Mouse (Mus musculus): ENCODE measurements around the gene Abhd14a. TPM values are rescaled to one million over a fixed set of nuclear protein-coding genes. Genes with fewer than 3 reads are reported as not detected.
A peak's percentile ranks its signal among the peaks of the same experiment; 100 is the strongest.

Gene Abhd14a
- total RNA-seq, 2 experiments from 2014 or later, result 21.9 to 22.0 TPM

DNA sequence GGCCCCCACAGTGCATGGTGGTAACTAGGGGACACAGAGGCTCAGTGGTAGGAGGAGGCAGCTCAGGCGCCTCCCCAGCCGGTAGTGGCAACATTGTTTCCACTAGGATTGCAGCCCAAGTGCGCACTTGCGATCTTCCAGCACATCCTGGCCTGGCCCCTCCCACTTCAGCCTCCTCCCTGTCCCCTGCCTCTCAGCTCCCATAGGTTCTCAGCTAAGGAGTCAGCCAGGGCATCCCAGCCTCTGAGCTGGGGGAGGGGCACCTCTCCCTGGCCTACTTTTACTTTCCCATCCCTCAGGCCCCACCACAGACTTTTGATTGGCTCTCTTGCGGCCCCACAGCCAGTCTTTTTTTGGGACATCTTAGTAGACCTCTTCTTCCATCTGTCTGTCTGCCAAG, 24.4 kb upstream of the Abhd14a start:
- peak; percentile 71 to 72 for DNase-seq
- intact Hi-C loops (cut with DNase I), result no loop called here

DNA sequence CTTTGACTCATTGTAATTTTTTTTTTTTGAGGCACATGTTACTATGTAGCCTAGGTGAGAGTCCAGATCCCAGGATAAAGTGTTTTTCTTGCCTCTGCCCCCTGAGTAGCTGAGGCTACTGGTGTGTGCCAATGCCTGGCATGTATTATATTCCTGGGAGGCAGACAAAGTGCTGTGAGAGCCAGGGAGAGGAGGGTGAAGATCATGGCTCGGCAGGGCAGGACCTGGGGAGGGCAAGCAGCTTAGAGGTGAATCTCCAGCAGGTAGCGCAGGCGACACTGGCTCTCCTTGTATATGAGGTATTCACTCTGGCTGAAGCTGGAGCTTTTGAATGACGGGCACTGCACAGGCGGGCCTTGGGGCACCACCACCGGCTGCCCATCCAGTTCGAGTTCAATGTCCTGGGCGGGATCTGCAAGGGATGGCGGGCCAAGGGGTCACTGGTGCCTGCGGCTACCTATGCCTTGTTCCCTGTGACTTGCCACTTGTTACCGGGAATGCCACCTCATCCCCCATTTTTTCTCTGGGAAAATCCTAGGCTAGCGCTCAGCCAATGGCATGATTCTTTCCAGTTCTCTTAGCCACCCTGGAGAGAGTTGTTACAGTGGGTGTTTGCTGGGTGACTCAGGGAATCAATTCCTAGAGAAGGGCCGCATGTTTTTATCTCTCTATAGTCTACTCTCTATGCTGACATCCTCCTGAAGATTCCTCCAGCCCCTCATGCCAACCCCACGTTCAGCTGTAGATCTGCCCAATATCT, 23.7 kb upstream of the Abhd14a start:
- intact Hi-C loops (cut with DNase I), result no loop called here
- peak; percentile 1 to 2 for DNase-seq

DNA sequence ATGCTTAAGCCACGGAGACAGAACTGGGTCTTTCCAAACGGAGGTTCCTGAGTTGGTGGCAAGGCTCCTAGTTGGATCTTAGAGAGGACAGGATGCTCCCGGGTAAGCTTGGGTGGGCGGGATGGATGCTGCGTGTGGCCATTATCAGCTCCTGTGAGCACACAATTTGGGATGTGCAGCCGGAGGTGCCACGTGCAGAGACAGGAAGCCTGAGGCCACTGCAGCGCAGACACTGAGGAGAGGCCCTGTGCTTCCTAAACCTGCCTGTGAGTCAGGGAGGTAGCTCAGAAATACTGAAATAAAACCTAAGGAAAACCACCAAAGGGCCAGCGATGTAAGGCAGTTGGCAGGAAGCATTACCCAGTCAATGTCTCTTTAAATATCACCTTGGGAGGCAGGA, 22.3 kb upstream of the Abhd14a start:
- intact Hi-C loops (cut with DNase I), result no loop called here
- DNase-seq, result no peak

DNA sequence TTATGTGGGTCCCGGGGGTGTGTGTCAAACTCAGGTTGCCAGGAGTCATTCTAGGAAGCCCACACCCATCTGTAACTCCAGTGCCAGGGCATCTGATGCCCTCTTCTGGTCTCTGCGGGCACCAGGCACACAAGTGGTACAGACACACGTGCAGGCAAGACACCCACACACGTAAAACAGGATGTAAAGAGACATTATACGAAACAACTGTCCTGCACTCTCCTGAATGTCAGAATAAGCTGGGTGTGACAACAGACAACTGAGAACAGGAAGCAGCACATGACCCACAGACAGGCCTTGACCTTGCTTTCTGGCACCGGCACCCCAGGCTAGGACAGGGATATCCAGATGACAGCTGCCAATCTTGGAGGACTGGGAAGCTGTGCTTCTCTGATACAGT, 21.8 kb upstream of the Abhd14a start:
- DNase-seq, result no peak
- intact Hi-C loops (cut with DNase I), result no loop called here

DNA sequence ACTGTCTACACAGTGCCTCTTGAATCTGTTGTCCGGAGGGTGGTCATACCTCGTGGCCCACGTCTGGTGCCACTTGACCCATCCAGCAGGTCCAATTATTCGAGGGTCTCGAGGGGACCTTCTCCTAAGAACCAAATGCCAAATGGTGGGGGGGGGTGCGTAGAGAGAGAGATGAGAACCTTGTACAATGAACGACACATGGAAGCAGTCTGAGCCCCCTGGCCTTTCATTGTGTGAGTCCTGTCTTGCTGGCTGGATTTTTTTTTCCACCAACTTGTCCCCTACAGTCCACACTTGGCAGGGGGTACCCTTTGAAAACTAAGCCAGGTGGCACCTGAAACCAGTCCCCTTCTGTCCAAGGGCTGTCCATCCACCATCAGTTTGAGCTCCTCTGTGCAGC, 20.3 kb upstream of the Abhd14a start:
- no peak for DNase-seq
- intact Hi-C loops (cut with DNase I), result no loop called here

DNA sequence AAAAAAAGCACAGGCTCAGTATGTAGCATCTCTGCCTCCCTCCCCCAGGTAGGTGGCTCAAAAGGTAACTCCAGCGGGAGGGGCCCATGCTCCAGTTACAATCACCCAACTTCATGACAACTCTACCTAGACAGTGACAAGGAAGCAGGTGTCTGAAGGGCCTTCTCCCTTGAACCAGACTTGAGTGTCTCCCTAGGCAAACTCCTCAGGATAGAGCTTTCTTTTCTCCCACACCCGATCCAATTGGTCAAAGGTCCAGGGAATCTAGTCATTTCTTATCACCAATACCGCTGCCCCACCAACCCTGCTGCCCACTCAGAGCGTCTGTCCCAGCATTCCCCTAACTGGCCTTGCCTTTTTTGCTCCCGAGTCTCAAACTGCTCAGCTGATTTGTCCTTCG, 19.2 kb upstream of the Abhd14a start:
- intact Hi-C loops (cut with DNase I), result no loop called here
- no peak for DNase-seq

DNA sequence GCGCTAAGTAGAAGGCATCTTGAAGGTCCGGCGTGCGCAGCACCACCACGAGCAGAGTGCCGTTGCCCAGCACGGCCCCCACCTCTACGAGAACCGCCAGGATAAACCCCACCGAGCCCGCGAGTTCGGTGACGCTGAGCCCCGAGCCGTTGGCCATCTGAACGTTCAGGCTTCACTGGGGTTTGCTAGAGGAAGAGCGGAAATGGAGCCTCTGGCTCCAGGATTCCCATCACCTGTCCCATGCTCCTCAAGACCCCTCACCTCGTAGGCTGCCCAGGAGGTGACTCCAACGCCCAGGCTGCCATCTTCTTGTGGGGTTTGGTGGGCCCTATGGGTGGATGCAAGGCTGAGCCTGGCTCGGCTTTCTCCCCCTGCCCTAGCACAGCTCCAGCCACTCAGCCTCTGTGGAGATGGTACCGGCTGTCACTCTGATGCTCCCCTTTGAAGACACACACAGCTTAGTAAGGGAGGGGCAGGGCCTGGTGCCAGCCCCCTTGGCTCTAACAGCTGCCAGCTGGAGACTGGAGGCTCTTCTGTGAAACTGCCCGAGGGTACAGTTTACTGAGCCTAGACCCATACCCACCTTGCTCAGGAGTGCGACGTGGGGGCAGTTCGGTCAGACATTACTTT, 18.2 kb upstream of the Abhd14a start, which contains the start of gene Gpr62:
Gene Gpr62 (minus strand): TSS at position 368 of the 630 bp plus-strand sequence.
- intact Hi-C loops (cut with DNase I), result no loop called here
- no peak for DNase-seq

DNA sequence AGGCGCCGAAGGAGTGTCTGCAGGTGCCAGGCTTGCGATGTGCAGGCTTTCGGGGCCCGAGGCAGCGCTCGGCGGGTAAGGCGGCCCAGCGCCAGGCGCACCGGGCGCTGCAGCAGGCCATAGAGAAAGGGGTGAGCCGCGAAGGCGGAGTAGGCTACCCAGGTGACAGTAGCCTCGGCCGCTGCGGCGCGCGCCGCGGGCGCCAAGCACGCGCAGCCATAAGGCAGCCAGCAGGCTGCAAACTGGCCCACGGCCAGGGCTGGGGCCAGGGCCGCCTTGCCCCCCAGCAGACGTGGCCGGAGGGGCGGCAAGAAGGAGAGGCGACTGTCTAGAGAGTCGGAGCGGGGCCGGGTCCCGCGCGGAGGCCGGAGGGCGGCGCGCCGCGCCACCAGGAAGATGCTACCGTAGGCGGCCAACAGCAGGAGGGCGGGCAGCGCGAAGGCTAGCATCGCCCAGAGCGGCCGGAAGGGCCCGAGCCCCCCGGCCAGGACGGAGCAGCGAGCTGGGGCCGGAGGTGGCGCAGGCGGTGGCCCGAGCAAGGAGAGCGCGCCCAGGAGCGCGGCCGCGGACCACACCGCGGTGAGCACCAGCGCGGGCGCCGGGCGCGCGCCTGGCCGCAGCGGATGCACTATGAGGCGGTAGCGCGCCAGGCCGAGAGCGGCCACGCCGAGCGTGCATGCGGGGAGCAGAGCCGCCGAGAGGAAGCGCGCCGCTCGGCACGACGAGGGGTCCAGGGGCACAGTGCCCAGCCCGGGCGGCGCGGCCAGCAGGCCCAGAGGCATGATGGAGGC, 17.5 kb upstream of the Abhd14a start:
- peak; percentile 71 to 73 for DNase-seq
- intact Hi-C loops (cut with DNase I), result no loop called here

DNA sequence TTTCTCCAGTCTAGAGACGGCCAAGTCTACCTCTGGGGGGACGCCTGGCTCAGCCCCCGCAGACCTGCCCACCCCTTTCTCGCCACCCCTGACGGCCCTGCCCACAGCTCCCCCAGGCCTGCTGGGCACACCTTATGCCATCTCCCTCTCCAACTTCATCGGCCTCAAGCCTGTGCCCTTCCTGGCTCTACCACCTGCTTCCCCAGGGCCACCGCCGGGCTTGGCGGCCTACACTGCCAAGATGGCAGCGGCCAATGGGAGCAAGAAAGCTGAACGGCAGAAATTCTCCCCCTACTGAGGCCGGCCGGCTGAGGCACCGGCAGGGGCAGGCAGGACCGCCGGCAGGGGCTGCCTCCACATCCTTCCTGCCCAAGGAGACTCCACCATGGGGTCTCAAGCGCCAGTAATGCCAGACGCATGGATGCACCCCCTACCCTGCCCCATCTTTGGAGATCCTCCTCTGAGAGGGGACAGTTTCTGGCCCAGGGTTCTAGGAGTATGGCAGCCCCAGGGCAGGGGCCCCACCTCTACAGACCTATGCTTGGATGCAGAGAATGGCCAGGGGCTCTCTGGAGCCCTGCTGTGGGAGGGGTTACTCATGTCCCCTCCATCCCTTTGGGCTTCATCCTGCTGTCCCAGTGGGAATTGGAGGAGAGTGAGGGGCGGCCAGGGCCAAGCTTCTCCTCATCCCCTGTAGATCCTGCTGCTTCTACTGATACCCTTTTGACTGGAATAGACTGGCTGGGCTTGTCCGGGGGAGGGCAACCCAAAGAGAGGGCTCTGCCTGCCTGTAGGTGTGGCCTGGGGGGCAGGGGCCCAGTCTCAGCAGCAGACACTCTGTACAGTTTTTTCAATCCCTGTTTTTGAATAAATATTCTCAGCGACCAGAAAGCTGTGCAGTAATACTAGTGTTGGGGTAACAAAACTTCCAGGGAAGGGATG, 15.9 kb upstream of the Abhd14a start:
- intact Hi-C loops (cut with DNase I), result no loop called here
- no peak for DNase-seq

DNA sequence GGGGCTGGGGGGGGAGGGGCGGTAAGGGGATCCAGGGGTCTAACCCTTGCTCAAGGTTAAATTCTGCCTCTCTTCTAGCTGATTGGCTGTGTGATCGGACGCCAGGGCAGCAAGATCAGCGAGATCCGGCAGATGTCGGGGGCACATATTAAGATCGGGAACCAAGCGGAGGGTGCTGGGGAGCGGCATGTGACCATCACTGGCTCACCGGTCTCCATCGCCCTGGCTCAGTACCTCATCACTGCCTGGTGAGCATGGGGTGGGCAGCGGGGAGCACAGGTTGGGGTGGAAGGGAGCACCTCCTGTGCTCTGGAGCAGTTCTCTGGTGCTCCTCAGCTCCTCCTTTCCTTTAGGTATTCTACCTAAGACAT, 14.9 kb upstream of the Abhd14a start:
- DNase-seq, result no peak
- intact Hi-C loops (cut with DNase I), result no loop called here

DNA sequence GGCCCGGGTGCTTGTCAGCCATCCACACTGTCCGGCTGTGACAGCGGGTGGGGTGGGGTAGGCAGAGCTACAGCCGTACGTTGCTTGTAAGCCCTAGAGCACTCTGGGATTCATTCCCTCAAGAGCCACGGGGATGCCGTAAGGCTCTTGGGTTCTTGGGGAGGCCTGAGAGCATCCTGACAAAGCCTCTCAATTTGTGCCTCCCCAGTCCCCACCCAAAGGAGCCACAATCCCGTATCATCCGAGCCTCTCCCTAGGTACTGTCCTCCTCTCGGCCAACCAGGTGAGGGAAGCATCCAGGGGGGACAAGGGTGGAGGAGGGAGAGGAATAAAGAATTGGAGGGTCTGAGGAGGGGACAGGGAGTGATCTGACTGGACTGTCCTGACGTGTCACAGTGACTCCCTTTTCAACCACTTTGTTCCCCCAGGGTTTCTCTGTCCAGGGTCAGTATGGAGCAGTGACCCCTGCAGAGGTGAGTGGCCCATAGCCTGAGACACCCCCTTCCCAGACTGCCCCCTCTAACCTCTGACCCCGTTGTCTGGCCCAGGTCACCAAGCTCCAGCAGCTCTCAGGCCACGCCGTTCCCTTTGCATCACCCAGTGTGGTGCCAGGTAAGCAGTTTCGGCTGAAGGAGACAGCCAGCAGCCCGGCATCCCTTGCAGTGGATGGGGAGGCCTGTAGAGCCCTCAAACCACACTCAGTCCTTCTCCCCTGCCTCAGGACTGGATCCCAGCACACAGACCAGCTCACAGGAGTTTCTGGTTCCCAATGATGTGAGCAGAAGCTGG, 14.4 kb upstream of the Abhd14a start:
- no peak for DNase-seq
- intact Hi-C loops (cut with DNase I), result no loop called here

DNA sequence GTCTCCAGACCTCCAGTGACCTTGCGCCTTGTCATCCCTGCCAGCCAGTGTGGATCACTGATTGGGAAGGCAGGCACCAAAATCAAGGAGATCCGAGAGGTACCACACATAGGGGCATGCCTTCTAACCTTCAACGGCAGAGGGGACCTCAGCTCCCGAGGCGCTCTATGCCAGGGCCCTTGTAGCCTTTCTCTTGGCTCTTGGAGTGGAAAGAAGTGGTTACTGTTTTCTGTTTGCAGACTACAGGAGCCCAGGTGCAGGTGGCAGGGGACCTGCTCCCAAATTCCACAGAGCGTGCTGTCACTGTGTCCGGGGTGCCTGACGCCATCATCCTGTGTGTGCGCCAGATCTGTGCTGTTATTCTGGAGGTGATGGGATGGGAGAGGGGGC, 13.5 kb upstream of the Abhd14a start:
- intact Hi-C loops (cut with DNase I), result no loop called here
- no peak for DNase-seq

DNA sequence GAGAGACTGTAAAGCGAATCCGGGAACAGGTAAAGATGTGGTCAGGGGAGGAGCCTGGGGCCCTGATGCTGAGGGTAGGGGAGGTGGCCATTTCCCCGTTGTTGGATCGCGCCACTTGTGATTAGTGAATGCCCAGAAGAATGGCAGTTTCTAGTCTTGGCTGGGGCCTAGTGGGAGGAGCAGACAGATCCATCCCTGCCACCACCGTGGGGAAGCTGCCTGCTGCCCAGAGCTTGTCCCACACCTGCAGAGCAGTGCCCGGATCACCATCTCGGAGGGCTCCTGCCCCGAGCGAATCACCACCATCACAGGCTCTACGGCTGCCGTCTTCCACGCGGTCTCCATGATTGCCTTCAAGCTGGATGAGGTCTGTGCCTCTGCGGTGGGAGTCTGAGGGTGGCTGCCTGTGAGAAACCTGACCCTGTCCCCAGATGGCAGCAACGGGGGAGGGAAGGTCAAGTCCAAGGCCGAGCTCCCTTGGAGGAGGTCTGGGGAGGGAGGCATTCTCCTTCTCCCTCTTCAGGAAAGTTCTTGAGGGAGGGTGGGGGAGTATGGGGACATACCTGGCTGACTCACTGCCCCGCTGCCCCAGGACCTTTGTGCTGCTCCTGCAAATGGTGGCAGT, 13.0 kb upstream of the Abhd14a start:
- intact Hi-C loops (cut with DNase I), result no loop called here
- no peak for DNase-seq

DNA sequence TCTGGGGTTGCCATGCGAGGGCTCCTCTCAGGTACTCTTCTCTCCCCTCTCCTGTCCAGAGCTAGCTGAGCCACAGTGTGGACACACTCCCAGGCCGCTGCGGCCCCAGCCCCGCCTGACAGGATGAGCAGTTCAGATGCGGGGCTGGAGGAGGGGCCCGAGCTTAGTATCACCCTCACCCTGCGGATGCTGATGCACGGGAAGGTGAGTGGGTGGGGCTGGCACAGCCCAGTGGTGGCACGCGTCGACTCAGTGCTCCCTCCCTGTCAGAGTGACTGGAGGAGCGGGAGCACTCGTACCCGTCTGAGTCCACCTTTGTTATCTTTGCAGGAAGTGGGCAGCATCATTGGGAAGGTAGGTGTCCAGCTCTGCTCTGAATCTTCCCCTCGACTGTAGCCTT, 12.5 kb upstream of the Abhd14a start:
- DNase-seq, result no peak
- intact Hi-C loops (cut with DNase I), result no loop called here

DNA sequence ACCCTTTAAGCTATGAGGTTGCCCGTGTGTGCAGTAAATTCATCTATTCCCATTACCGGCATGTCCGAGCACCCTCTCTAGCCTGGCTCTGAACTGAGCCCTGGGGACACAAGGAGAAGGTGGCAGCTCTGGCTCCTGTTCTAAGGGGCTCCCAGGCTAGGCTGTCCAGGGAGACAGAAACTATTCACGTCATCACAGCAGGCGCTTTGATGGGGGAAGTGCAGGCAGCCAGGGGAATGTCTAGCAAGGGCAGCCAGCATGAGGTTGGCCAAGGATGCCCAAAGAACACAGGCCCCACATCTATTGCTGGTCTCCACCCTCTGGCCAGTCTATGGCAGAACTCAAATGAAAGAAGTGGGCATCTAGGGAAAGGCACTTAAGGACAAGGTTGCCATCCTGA, 10.4 kb upstream of the Abhd14a start:
- DNase-seq, result peak in 1 of 2 experiments; percentile 45
- intact Hi-C loops (cut with DNase I), result no loop called here

DNA sequence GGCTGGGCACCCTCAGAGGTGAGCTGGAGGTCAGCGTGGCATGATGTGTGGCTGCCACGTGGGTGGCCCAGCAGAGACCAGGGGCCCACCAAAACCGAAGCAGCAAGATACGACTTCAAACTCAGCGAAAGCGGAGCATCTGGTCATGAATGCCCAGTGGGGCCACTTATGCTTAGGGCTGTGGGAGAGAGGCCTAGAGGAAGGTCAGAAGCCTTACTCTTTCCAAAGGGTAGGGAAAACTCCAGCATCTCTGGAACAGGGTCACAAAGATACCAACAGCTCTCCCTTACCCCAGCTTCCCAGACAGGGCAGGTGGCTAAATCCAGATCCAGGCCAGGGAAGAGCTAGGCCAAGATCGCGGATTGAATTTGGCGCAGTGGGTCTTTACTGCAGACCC, 9.7 kb upstream of the Abhd14a start:
- intact Hi-C loops (cut with DNase I), result no loop called here
- DNase-seq, result no peak

DNA sequence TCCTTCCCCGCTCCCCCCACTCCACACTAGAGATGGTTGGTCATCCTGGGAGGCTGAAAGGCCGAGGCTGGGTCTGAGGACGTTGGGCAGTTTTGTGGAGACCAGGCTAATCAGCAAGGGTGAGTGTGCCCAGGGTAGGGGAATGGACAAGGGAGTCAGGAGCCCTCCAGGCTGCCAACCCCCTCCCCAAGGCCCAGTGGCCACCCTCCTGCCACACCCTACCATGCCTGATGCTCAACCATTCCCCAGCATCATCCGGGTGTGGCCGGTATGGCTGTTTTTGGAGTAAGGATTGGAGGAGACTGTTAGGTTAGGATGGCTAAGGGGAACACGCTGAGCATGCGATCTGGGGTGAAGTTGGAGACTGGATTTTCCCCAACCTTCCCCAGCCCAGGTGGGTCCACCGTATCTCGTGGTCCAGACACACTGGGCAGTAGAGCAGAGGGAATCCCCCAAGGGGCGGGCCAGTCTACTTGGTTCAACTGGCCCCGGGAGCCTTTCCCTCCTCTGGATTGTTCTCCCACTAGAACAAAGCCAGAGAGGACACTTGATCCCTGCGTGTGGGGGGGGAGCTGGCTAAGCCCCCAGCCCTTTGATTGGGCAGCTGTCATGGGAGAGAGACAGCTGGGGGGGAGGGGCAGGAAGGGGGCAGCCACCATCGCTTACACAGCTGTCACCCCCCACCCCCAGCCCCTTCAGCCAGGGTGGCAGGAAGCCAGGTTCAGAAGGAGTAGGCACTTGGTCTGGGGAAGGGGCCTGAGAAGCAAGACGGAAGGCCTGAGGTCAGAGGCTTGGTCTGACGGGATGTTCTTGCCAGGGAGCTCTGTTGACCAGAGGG, 9.1 kb upstream of the Abhd14a start:
- DNase-seq, result no peak
- intact Hi-C loops (cut with DNase I), result no loop called here

DNA sequence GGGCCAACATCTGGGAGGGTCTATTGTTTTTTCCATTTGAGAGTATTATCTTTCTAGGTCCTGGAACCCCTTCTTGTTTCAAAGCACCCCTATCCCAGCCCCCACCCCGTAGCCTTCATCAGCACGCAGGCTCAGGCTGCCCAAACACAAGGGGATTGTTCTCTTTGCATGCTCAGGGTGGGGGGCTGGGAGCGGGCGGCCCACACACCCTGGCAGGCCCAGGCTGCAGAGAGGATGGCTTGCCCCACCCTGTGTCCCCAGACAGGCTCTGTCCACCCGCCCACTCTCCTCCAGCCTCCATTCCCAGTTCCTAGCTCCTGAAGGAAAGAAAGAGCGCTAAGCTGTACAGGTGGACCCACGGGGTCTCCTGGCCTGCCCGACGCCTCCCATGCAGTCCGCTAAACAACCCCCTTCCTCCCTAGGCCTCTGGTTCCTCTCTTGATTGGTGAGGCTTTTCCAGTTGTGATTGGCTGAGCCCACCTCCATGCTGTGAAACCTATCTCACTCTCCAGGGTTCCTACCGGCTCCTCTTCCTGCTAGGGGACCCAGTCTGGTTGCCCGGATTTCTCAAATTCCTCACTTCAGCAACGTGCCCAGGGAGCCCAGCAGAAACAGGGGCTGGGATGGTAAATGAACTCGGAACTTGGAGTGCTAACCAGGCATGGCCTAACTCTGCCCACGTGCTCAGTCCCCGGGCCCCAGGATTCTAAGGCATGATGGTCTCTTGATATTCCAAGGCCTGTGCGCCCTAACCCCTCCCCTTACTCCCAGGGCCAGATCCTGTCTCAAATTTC, 7.6 kb upstream of the Abhd14a start:
- DNase-seq, result no peak
- intact Hi-C loops (cut with DNase I), result no loop called here
